Mouse (Mus musculus): Measurements from ENCODE around the gene Ccdc120. TPM values are rescaled to one million over a fixed set of nuclear protein-coding genes. Genes with fewer than 3 reads are reported as not detected.

The Ccdc120 gene
- polyA plus RNA-seq, 1 experiment from 2014 or later = 65.0 TPM

- no peak overlapping the region for H3K4me2 ChIP-seq (replicated peaks)
- no peaks in the 10 kb centered on the region for H3K9me3 ChIP-seq (ENCODE audit: control insufficient read depth, low read length)
- H3K27ac ChIP-seq = no peak overlapping the region
- H3K27me3 ChIP-seq (ENCODE audit: control insufficient read depth, insufficient read depth, low read length) = no peaks in the 10 kb centered on the region
- DNase-seq (ENCODE audit: low spot score) (no peak), ATAC-seq (ENCODE audit: low FRiP score) (no peak)
- H3K9ac ChIP-seq = no peak overlapping the region
- H3K4me1 ChIP-seq (replicated peaks; ENCODE audit: control insufficient read depth, insufficient read depth, low read length) = no peaks in the 10 kb centered on the region
- 66% methylated on average over 3 of the region's 3 CpGs for WGBS
- no peaks in the 10 kb centered on the region for H3K36me3 ChIP-seq (replicated peaks; ENCODE audit: control insufficient read depth, insufficient read depth)
- H3K4me3 ChIP-seq (replicated peaks; ENCODE audit: low read length) = no peak overlapping the region
These were observed 60.2 kb downstream of the Ccdc120 start for GRCm38 (mm10) chrX:7690486-7690885.

- H3K36me3 ChIP-seq (replicated peaks; ENCODE audit: control insufficient read depth, insufficient read depth) = no peaks in the 10 kb centered on the region
- DNase-seq (ENCODE audit: low spot score) (no peak), ATAC-seq (ENCODE audit: low FRiP score) (no peak)
- no peak overlapping the region for H3K27ac ChIP-seq
- H3K27me3 ChIP-seq (ENCODE audit: control insufficient read depth, insufficient read depth, low read length) = no peaks in the 10 kb centered on the region
- 90% methylated on average over 2 of the region's 2 CpGs for WGBS
- no peak overlapping the region for H3K4me2 ChIP-seq (replicated peaks)
- no peak overlapping the region for H3K4me3 ChIP-seq (replicated peaks; ENCODE audit: low read length)
- H3K9me3 ChIP-seq (ENCODE audit: control insufficient read depth, low read length) = no peaks in the 10 kb centered on the region
- H3K4me1 ChIP-seq (replicated peaks; ENCODE audit: control insufficient read depth, insufficient read depth, low read length) = no peaks in the 10 kb centered on the region
- H3K9ac ChIP-seq = no peak overlapping the region
These were observed 62.4 kb downstream of the Ccdc120 start for GRCm38 (mm10) chrX:7688321-7688720.

Other genes with a start within 250 kb of the Ccdc120 start
- 0.09 and 0.25 TPM in 2 replicates for gene Foxp3, start 177.3 kb downstream of the Ccdc120 start, polyA plus RNA-seq (2014; fragmentation: Nextera tagmentation; extraction: Ambion mirVana)
- 5.0 and 7.5 TPM in 2 replicates for gene Ppp1r3f, start 176.6 kb downstream of the Ccdc120 start, polyA plus RNA-seq (2014; fragmentation: Nextera tagmentation; extraction: Ambion mirVana)
- 26.6 and 28.0 TPM in 2 replicates for gene Ccdc22, start 145.4 kb downstream of the Ccdc120 start, polyA plus RNA-seq (2014; fragmentation: Nextera tagmentation; extraction: Ambion mirVana)
- gene Cacna1f, start 143.8 kb downstream of the Ccdc120 start, polyA plus RNA-seq (2014; fragmentation: Nextera tagmentation; extraction: Ambion mirVana) = 0.21 TPM in 1 of 2 replicates, not detected in the other
- 106 and 109 TPM in 2 replicates for gene Syp, start 112.4 kb downstream of the Ccdc120 start, polyA plus RNA-seq (2014; fragmentation: Nextera tagmentation; extraction: Ambion mirVana)
- 1.2 and 1.5 TPM in 2 replicates for gene Prickle3, start 93.6 kb downstream of the Ccdc120 start, polyA plus RNA-seq (2014; fragmentation: Nextera tagmentation; extraction: Ambion mirVana)
- gene Plp2, start 79.5 kb downstream of the Ccdc120 start, polyA plus RNA-seq (2014; fragmentation: Nextera tagmentation; extraction: Ambion mirVana) = 21.2 and 23.5 TPM in 2 replicates
- not detected in 2 replicates for gene Magix, start 69.7 kb downstream of the Ccdc120 start, polyA plus RNA-seq (2014; fragmentation: Nextera tagmentation; extraction: Ambion mirVana)
- gene Gpkow, start 53.8 kb downstream of the Ccdc120 start, polyA plus RNA-seq (2014; fragmentation: Nextera tagmentation; extraction: Ambion mirVana) = 46.1 and 52.1 TPM in 2 replicates
- gene Wdr45, start 36.6 kb downstream of the Ccdc120 start, polyA plus RNA-seq (2014; fragmentation: Nextera tagmentation; extraction: Ambion mirVana) = 20.6 and 21.9 TPM in 2 replicates
- 0.53 TPM in 1 of 2 replicates, not detected in the other for gene Gm45208, start 28.7 kb downstream of the Ccdc120 start, polyA plus RNA-seq (2014; fragmentation: Nextera tagmentation; extraction: Ambion mirVana)
- 129 and 139 TPM in 2 replicates for gene Praf2, start 22.5 kb downstream of the Ccdc120 start, polyA plus RNA-seq (2014; fragmentation: Nextera tagmentation; extraction: Ambion mirVana)
- gene Tfe3, start 11.7 kb upstream of the Ccdc120 start, polyA plus RNA-seq (2014; fragmentation: Nextera tagmentation; extraction: Ambion mirVana) = 18.6 and 20.9 TPM in 2 replicates
- 50.5 and 56.8 TPM in 2 replicates for gene Gripap1, start 38.9 kb upstream of the Ccdc120 start, polyA plus RNA-seq (2014; fragmentation: Nextera tagmentation; extraction: Ambion mirVana)
- gene Kcnd1, start 71.4 kb upstream of the Ccdc120 start, polyA plus RNA-seq (2014; fragmentation: Nextera tagmentation; extraction: Ambion mirVana) = 4.1 and 5.0 TPM in 2 replicates
- gene Otud5, start 90.5 kb upstream of the Ccdc120 start, polyA plus RNA-seq (2014; fragmentation: Nextera tagmentation; extraction: Ambion mirVana) = 29.3 and 30.8 TPM in 2 replicates
- 21.3 and 22.6 TPM in 2 replicates for gene Pim2, start 127.4 kb upstream of the Ccdc120 start, polyA plus RNA-seq (2014; fragmentation: Nextera tagmentation; extraction: Ambion mirVana)
- 23.9 and 28.1 TPM in 2 replicates for gene Slc35a2, start 133.1 kb upstream of the Ccdc120 start, polyA plus RNA-seq (2014; fragmentation: Nextera tagmentation; extraction: Ambion mirVana)
- gene Pqbp1, start 148.4 kb upstream of the Ccdc120 start, polyA plus RNA-seq (2014; fragmentation: Nextera tagmentation; extraction: Ambion mirVana) = 178 and 180 TPM in 2 replicates
- gene Timm17b, start 148.5 kb upstream of the Ccdc120 start, polyA plus RNA-seq (2014; fragmentation: Nextera tagmentation; extraction: Ambion mirVana) = 158 and 166 TPM in 2 replicates
- not detected in 2 replicates for gene Gm10491, start 156.9 kb upstream of the Ccdc120 start, polyA plus RNA-seq (2014; fragmentation: Nextera tagmentation; extraction: Ambion mirVana)
- gene Gm10490, start 158.6 kb upstream of the Ccdc120 start, polyA plus RNA-seq (2014; fragmentation: Nextera tagmentation; extraction: Ambion mirVana) = not detected in 2 replicates
- gene Pcsk1n, start 168.9 kb upstream of the Ccdc120 start, polyA plus RNA-seq (2014; fragmentation: Nextera tagmentation; extraction: Ambion mirVana) = 271 and 284 TPM in 2 replicates
- gene Eras, start 177.7 kb upstream of the Ccdc120 start, polyA plus RNA-seq (2014; fragmentation: Nextera tagmentation; extraction: Ambion mirVana) = not detected in 2 replicates
- 59.7 and 64.4 TPM in 2 replicates for gene Hdac6, start 197.0 kb upstream of the Ccdc120 start, polyA plus RNA-seq (2014; fragmentation: Nextera tagmentation; extraction: Ambion mirVana)
- not detected in 2 replicates for gene Gata1, start 227.2 kb upstream of the Ccdc120 start, polyA plus RNA-seq (2014; fragmentation: Nextera tagmentation; extraction: Ambion mirVana)